Mouse (Mus musculus): ENCODE measurements around the gene Ddhd1.

DNA sequence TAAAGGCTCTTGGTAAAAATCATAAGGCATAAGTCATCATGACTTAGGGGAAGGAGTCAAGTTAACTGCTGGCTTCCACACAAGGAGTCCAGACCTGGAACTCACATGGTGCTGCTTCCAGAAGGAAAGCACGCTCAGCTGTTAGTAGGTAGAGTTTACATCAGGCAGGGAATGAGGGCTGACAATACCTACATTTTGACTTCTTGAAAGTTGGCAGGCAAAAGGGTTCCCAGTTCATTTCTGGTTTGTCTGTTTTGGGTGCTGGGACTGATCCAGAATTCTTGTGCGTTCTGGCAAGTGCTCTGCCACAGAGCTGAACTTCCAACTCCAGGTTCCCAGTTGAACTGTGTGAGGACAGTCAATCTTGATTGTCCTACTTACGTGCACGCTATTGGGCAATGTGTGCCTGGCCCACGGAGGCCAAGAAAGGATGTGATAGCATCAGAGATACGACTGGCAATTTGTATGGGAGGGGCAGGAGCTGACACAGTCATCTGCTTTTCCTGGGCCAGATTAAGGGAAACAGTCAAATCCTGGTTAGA lies 42.2 kb upstream of the Ddhd1 start:
- no peak for TF ChIP-seq TCF3 (IDR thresholded peaks at IDR 0.05; ENCODE audit: insufficient read length, low read depth)
- no peak for TF ChIP-seq POLR2A (IDR thresholded peaks at IDR 0.05; ENCODE audit: insufficient read length, low read depth)
- no peak for TF ChIP-seq USF1 (IDR thresholded peaks at IDR 0.05; ENCODE audit: low read depth)
- TF ChIP-seq POLR2AphosphoS2 (IDR thresholded peaks at IDR 0.05; ENCODE audit: insufficient read length, low read depth), result no peak
- no peak for TF ChIP-seq MYOG (IDR thresholded peaks at IDR 0.05; ENCODE audit: control insufficient read depth in 1 of 3, insufficient read depth in 1 of 3, insufficient read length in 2 of 3, low read depth in 2 of 3)
- no peak for TF ChIP-seq MAX (IDR thresholded peaks at IDR 0.05; ENCODE audit: low read depth)
- TF ChIP-seq MYOD1 (IDR thresholded peaks at IDR 0.05; ENCODE audit: control insufficient read depth in 1 of 3, insufficient read length in 2 of 3, low read depth in 2 of 3), result no peak
- no peak for TF ChIP-seq CEBPB (IDR thresholded peaks at IDR 0.05; ENCODE audit: insufficient read depth, poor library complexity, severe bottlenecking)
- no peak for TF ChIP-seq SRF (IDR thresholded peaks at IDR 0.05; ENCODE audit: control insufficient read depth, insufficient read length, low read depth)
- TF ChIP-seq E2F4 (IDR thresholded peaks at IDR 0.05; ENCODE audit: insufficient read depth), result no peak
- no peak for TF ChIP-seq TCF12 (IDR thresholded peaks at IDR 0.05; ENCODE audit: insufficient read depth, poor library complexity, severe bottlenecking)
- no peak for TF ChIP-seq REST (IDR thresholded peaks at IDR 0.05; ENCODE audit: insufficient read depth, insufficient read length)

All from myocyte (in vitro differentiated cells).